Mouse (Mus musculus): ENCODE measurements around the gene Kxd1. TPM values are rescaled to one million over a fixed set of nuclear protein-coding genes. Genes with fewer than 3 reads are reported as not detected.

The Kxd1 gene
- total and polyA plus RNA-seq, 2 experiments from 2014 or later: 48.7 to 53.8 TPM

- 2% methylated on average over 44 of the region's 55 CpGs for WGBS
- no peaks in the 10 kb centered on the region for H3K36me3 ChIP-seq (ENCODE audit: insufficient read depth, low read length)
- peaks cover 8% of the 10 kb centered on the region; the same call in 1 of the 2 replicates for H3K4me1 ChIP-seq (ENCODE audit: insufficient read depth, low read length)
- peak overlapping the region; percentile 33 for H3K9ac ChIP-seq (replicated peaks; ENCODE audit: low read length)
- H3K27ac ChIP-seq: no peak overlapping the region
- no peaks in the 10 kb centered on the region for H3K9me3 ChIP-seq (ENCODE audit: low read length)
- TF ChIP-seq CTCF (IDR thresholded peaks at IDR 0.05; ENCODE audit: low read depth): no peak
- H3K4me2 ChIP-seq (ENCODE audit: low read depth, low read length): peak overlapping the region; percentile 63
- peak overlapping the region; percentile 56 for H3K4me3 ChIP-seq (ENCODE audit: low read length)
- peaks cover 51% of the 10 kb centered on the region for H3K27me3 ChIP-seq (ENCODE audit: insufficient read depth, low read length)
- DNase-seq (ENCODE audit: low spot score) (no peak), ATAC-seq (no peak)
Measured at GRCm38 (mm10) chr8:70487993-70488796, 39.6 kb downstream of the Kxd1 start.

- 4% methylated on average over 33 of the region's 33 CpGs for WGBS
- Histone ChIP-seq H3K4me3 (ENCODE audit: low read length) (peak within 1 kb of the TSS; percentile 56), H3K27ac (peak within 1 kb of the TSS; percentile 60; the same call in 1 of the 2 replicates), H3K9ac (replicated peaks; ENCODE audit: low read length) (peak within 1 kb of the TSS; percentile 72), H3K27me3 (ENCODE audit: insufficient read depth, low read length) (peaks cover 42% of the 10 kb centered on the region), H3K9me3 (ENCODE audit: low read length) (no peaks in the 10 kb centered on the region), H3K36me3 (ENCODE audit: insufficient read depth, low read length) (no peaks in the 10 kb centered on the region), H3K4me2 (ENCODE audit: low read depth, low read length) (peak within 1 kb of the TSS; percentile 63), H3K4me1 (ENCODE audit: insufficient read depth, low read length) (peaks cover 8% of the 10 kb centered on the region; the same call in 1 of the 2 replicates)
- ATAC-seq (peak; percentile 74), DNase-seq (ENCODE audit: low spot score) (peak; percentile 72)
- TF ChIP-seq CTCF (IDR thresholded peaks at IDR 0.05; ENCODE audit: low read depth): no peak
Measured at GRCm38 (mm10) chr8:70486941-70487520, 40.7 kb downstream of the Kxd1 start, which contains the start of gene Tmem59l. Gene Tmem59l, minus strand, starts transcription at chr8:70487358.

GRCm38 (mm10) chr8:70486191-70486681, 41.5 kb downstream of the Kxd1 start:
- peak; percentile 10; the same call in 1 of the 2 replicates for ATAC-seq
- Histone ChIP-seq H3K4me1 (ENCODE audit: insufficient read depth, low read length) (peaks cover 8% of the 10 kb centered on the region; the same call in 1 of the 2 replicates), H3K9ac (replicated peaks; ENCODE audit: low read length) (peak overlapping the region; percentile 72), H3K4me2 (ENCODE audit: low read depth, low read length) (peak overlapping the region; percentile 63), H3K9me3 (ENCODE audit: low read length) (no peaks in the 10 kb centered on the region), H3K36me3 (ENCODE audit: insufficient read depth, low read length) (no peaks in the 10 kb centered on the region), H3K4me3 (ENCODE audit: low read length) (peak overlapping the region; percentile 56), H3K27me3 (ENCODE audit: insufficient read depth, low read length) (peaks cover 34% of the 10 kb centered on the region), H3K27ac (0 out of 2 replicates have a peak overlapping the region, but pooled peaks have one; percentile 60)
- no peak for DNase-seq (ENCODE audit: low spot score)
- 52% methylated on average over 7 of the region's 7 CpGs for WGBS
- TF ChIP-seq CTCF (IDR thresholded peaks at IDR 0.05; ENCODE audit: low read depth): no peak

DNA sequence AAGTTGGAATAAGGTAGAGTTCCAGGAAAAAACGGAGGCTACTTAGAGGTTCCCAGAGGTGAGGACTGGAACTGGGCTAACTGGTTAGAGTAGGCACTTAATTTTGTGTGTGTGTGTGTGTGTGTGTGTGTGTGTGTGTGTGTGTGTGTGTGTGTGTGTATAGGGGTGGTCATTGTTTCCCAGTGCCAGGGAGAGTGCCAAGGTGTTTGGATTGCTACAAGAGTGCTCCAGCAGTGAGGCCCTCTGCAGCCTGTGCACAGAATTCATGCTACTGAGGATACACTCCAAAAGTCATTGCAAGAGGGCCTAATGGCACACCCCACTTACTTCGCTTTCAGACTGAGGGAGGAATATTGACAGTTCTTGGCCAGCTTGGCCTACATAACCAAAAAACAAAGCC, 44.8 kb downstream of the Kxd1 start:
- DNase-seq (ENCODE audit: low spot score) (no peak), ATAC-seq (no peak)
- Histone ChIP-seq H3K9ac (replicated peaks; ENCODE audit: low read length) (no peak overlapping the region), H3K27ac (no peak overlapping the region), H3K4me1 (ENCODE audit: insufficient read depth, low read length) (peaks cover under 1% of the 10 kb centered on the region; the same call in 1 of the 2 replicates), H3K4me2 (ENCODE audit: low read depth, low read length) (no peak overlapping the region), H3K4me3 (ENCODE audit: low read length) (no peak overlapping the region), H3K9me3 (ENCODE audit: low read length) (no peaks in the 10 kb centered on the region), H3K27me3 (ENCODE audit: insufficient read depth, low read length) (peaks cover 8% of the 10 kb centered on the region), H3K36me3 (ENCODE audit: insufficient read depth, low read length) (no peaks in the 10 kb centered on the region)
- no peak for TF ChIP-seq CTCF (IDR thresholded peaks at IDR 0.05; ENCODE audit: low read depth)
- WGBS: 65% methylated on average over 2 of the region's 2 CpGs

- no peaks in the 10 kb centered on the region for H3K36me3 ChIP-seq (ENCODE audit: insufficient read depth, low read length)
- DNase-seq (ENCODE audit: low spot score) (no peak), ATAC-seq (no peak)
- peaks cover 8% of the 10 kb centered on the region for H3K27me3 ChIP-seq (ENCODE audit: insufficient read depth, low read length)
- WGBS: 71% methylated on average over 3 of the region's 3 CpGs
- H3K27ac ChIP-seq: no peak overlapping the region
- no peak for TF ChIP-seq CTCF (IDR thresholded peaks at IDR 0.05; ENCODE audit: low read depth)
- no peak overlapping the region for H3K4me2 ChIP-seq (ENCODE audit: low read depth, low read length)
- H3K9me3 ChIP-seq (ENCODE audit: low read length): no peaks in the 10 kb centered on the region
- no peak overlapping the region for H3K4me3 ChIP-seq (ENCODE audit: low read length)
- no peak overlapping the region for H3K9ac ChIP-seq (replicated peaks; ENCODE audit: low read length)
- 0 out of 2 replicates have a peak, but pooled peaks cover 6% of the 10 kb centered on the region for H3K4me1 ChIP-seq (ENCODE audit: insufficient read depth, low read length)
Measured at GRCm38 (mm10) chr8:70481908-70482307, 45.8 kb downstream of the Kxd1 start.

DNA sequence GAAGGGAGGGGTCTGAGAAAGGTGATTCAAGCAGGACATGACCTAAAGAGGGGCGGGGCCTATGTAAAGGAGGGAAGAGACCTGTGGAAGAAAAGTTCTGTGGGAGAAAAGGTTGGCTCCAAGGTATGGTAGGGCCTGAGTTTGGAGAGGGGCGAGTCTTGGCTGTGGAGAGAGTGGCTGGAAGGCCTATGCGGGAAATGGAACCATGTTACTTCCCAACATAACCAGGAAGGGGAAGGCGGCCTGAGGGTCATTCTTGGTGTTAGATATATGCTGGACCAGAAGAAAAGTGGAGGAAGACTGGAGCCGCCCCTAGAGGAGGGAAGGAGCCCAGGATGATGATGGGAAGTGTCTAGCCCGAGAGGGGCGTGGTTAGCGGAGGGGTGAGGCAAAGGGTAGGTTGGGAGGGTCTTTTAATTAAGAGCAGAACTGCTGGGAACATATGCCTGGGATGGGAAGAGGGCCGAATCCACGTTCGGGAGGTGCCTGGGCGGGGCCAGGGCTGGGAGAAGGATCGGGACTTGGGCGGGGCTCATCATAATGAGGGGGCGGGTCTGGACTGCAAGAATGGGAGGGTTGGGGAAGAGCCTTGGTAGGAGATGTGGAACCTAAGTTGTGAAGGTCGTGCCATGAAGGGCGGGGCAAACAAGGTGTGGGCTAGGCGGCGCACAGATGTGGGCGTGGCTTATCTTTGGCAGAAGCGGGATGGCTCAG, 50.3 kb downstream of the Kxd1 start:
- H3K9me3 ChIP-seq (ENCODE audit: low read length): no peaks in the 10 kb centered on the region
- 0 out of 2 replicates have a peak, but pooled peaks cover 3% of the 10 kb centered on the region for H3K27me3 ChIP-seq (ENCODE audit: insufficient read depth, low read length)
- no peak for TF ChIP-seq CTCF (IDR thresholded peaks at IDR 0.05; ENCODE audit: low read depth)
- DNase-seq (ENCODE audit: low spot score) (no peak), ATAC-seq (peak; percentile 25)
- H3K4me3 ChIP-seq (ENCODE audit: low read length): peak overlapping the region; percentile 69
- H3K27ac ChIP-seq: no peak overlapping the region
- peak overlapping the region; percentile 93 for H3K4me2 ChIP-seq (ENCODE audit: low read depth, low read length)
- no peaks in the 10 kb centered on the region for H3K36me3 ChIP-seq (ENCODE audit: insufficient read depth, low read length)
- H3K9ac ChIP-seq (replicated peaks; ENCODE audit: low read length): peak overlapping the region; percentile 81
- H3K4me1 ChIP-seq (ENCODE audit: insufficient read depth, low read length): peaks cover 14% of the 10 kb centered on the region; the same call in 1 of the 2 replicates
- 5% methylated on average over 21 of the region's 21 CpGs for WGBS
